Mouse (Mus musculus): ENCODE data around the gene Naa35.

GRCm38 (mm10) chr13:59654465-59654864 lies 69.4 kb downstream of the Naa35 start:
- no peak for TF ChIP-seq EP300 (IDR thresholded peaks at IDR 0.05; ENCODE audit: low read depth)
- TF ChIP-seq CTCF (IDR thresholded peaks at IDR 0.05; ENCODE audit: low read depth), result no peak
